In genomic region chr8:90070006-90070405, GRCm38 (mm10) we compare ENCODE assay signal across 15 mouse cellular contexts.
DNase-seq lines count a peak whose midpoint lies in the region; ATAC-seq and TF ChIP-seq lines count a peak whose summit lies in the region.
"Had no signal": no experiment of that assay in that cellular context is flagged by ENCODE, and none has a peak within 500 bp of the region (broad histone marks: within the 10 kb centered on the region; RNA-seq: fewer than 3 reads in every experiment).

No protein-coding gene starts in this region.

- H3K79me2 ChIP-seq in heart, adult 2 months (replicated peaks; ENCODE audit: control insufficient read depth, insufficient read depth, low read length), result no peaks in the 10 kb centered on the region

- TF ChIP-seq POLR2A in heart, adult 2 months (IDR thresholded peaks at IDR 0.05; ENCODE audit: insufficient read depth, low read depth, low read length), result no peak

- ATAC-seq in heart, embryonic 15.5 days (replicated peaks; ENCODE audit: insufficient number of reproducible peaks, insufficient read depth, low FRiP score, low read depth), result no peak
- ATAC-seq in stomach, embryonic 16.5 days (ENCODE audit: insufficient read depth, low FRiP score), result no peak
- ATAC-seq in stomach, postnatal 0 days (ENCODE audit: low FRiP score, low TSS enrichment), result no peak
- ATAC-seq in midbrain, embryonic 13.5 days, result no peak
- ATAC-seq: liver, embryonic 12.5 days had no signal

- no peak for DNase-seq in heart, adult 2 months
- DNase-seq in stomach, postnatal 0 days (ENCODE audit: low spot score), result no peak
- no peak for DNase-seq in kidney, adult 11 months
- DNase-seq in embryo, embryonic 10.5 days (ENCODE audit: low spot score), result no peak
- no peak for DNase-seq in ovary, postnatal 14 days (ENCODE audit: low spot score)
- DNase-seq: adrenal gland, adult 2 months; kidney, postnatal 10 days; layer of hippocampus, adult 9-11 months; lung, postnatal 10 days; right cerebral cortex, postnatal 25 days; thymus, postnatal 14 days had no signal

- TF ChIP-seq EP300 in heart, adult 2 months (IDR thresholded peaks at IDR 0.05; ENCODE audit: insufficient read depth, low read depth, low read length), result no peak
- no peak for TF ChIP-seq EP300 in stomach, postnatal 0 days (optimal IDR thresholded peaks at IDR 0.05)

- no peak overlapping the region for H3K27ac ChIP-seq in heart, embryonic 15.5 days
- H3K27ac ChIP-seq in heart, adult 2 months, result no peak overlapping the region
- H3K27ac ChIP-seq in stomach, embryonic 16.5 days (ENCODE audit: low read length), result no peak overlapping the region
- no peak overlapping the region for H3K27ac ChIP-seq in stomach, postnatal 0 days (replicated peaks)
- peak overlapping the region; percentile 86 for H3K27ac ChIP-seq in midbrain, embryonic 13.5 days
- H3K27ac ChIP-seq: liver, embryonic 12.5 days had no signal

- 66% methylated on average over 5 of the region's 5 CpGs for WGBS in heart, embryonic 15.5 days
- WGBS in heart, adult 2 months, result 63% methylated on average over 5 of the region's 5 CpGs
- 25% methylated on average over 5 of the region's 5 CpGs for WGBS in stomach, embryonic 16.5 days
- WGBS in stomach, postnatal 0 days, result 23% methylated on average over 5 of the region's 5 CpGs
- whole genome bisulfite sequencing in midbrain, embryonic 13.5 days, result 36% methylated on average over 5 of the region's 5 CpGs

- intact Hi-C loops in heart, adult 2 months (cut with DNase I), result no loop called here

- H3K9me3 ChIP-seq in heart, embryonic 15.5 days (replicated peaks), result no peaks in the 10 kb centered on the region
- no peaks in the 10 kb centered on the region for H3K9me3 ChIP-seq in stomach, embryonic 16.5 days (replicated peaks; ENCODE audit: control insufficient read depth, low read length)
- H3K9me3 ChIP-seq in stomach, postnatal 0 days (ENCODE audit: control insufficient read depth, low read length), result no peaks in the 10 kb centered on the region
- no peaks in the 10 kb centered on the region for H3K9me3 ChIP-seq in midbrain, embryonic 13.5 days
- H3K9me3 ChIP-seq: liver, embryonic 12.5 days had no signal

- peaks cover 4% of the 10 kb centered on the region for H3K4me1 ChIP-seq in heart, embryonic 15.5 days (replicated peaks)
- H3K4me1 ChIP-seq in heart, adult 2 months (ENCODE audit: control insufficient read depth, insufficient read depth, low read length), result no peaks in the 10 kb centered on the region
- H3K4me1 ChIP-seq in stomach, embryonic 16.5 days (ENCODE audit: control insufficient read depth, insufficient read depth, low read length), result peaks cover 10% of the 10 kb centered on the region
- H3K4me1 ChIP-seq in stomach, postnatal 0 days (replicated peaks; ENCODE audit: control insufficient read depth, insufficient read depth), result no peaks in the 10 kb centered on the region; the same call in none of the 2 replicates
- H3K4me1 ChIP-seq in midbrain, embryonic 13.5 days (replicated peaks), result peaks cover 30% of the 10 kb centered on the region
- H3K4me1 ChIP-seq: liver, embryonic 12.5 days had no signal

- no peak overlapping the region for H3K4me3 ChIP-seq in heart, embryonic 15.5 days
- no peak overlapping the region for H3K4me3 ChIP-seq in heart, adult 2 months
- no peak overlapping the region for H3K4me3 ChIP-seq in stomach, embryonic 16.5 days (replicated peaks; ENCODE audit: low read length)
- no peak overlapping the region for H3K4me3 ChIP-seq in stomach, postnatal 0 days (ENCODE audit: low read depth, low read length)
- H3K4me3 ChIP-seq in midbrain, embryonic 13.5 days (replicated peaks), result no peak overlapping the region
- H3K4me3 ChIP-seq: liver, embryonic 12.5 days had no signal

- H3K27me3 ChIP-seq in heart, embryonic 15.5 days, result no peaks in the 10 kb centered on the region
- H3K27me3 ChIP-seq in heart, adult 2 months (ENCODE audit: control insufficient read depth, insufficient read depth, low read length), result no peaks in the 10 kb centered on the region
- H3K27me3 ChIP-seq in stomach, embryonic 16.5 days (ENCODE audit: control insufficient read depth, insufficient read depth, low read length), result no peaks in the 10 kb centered on the region
- no peaks in the 10 kb centered on the region for H3K27me3 ChIP-seq in stomach, postnatal 0 days (ENCODE audit: control insufficient read depth, insufficient read depth, low read length)
- H3K27me3 ChIP-seq in midbrain, embryonic 13.5 days, result no peaks in the 10 kb centered on the region
- H3K27me3 ChIP-seq: liver, embryonic 12.5 days had no signal

- H3K9ac ChIP-seq in heart, embryonic 15.5 days, result no peak overlapping the region
- H3K9ac ChIP-seq in heart, adult 2 months (ENCODE audit: low read depth, low read length), result no peak overlapping the region
- H3K9ac ChIP-seq in stomach, embryonic 16.5 days (ENCODE audit: low read length), result no peak overlapping the region
- H3K9ac ChIP-seq in stomach, postnatal 0 days (ENCODE audit: low read length), result no peak overlapping the region
- H3K9ac ChIP-seq in midbrain, embryonic 13.5 days (replicated peaks), result no peak overlapping the region
- H3K9ac ChIP-seq: liver, embryonic 12.5 days had no signal

- no peak for TF ChIP-seq CTCF in heart, adult 2 months (IDR thresholded peaks at IDR 0.05)
- no peak for TF ChIP-seq CTCF in stomach, postnatal 0 days (IDR thresholded peaks at IDR 0.05; ENCODE audit: low read depth)

- no peaks in the 10 kb centered on the region for H3K36me3 ChIP-seq in heart, embryonic 15.5 days
- no peaks in the 10 kb centered on the region for H3K36me3 ChIP-seq in heart, adult 2 months (ENCODE audit: control insufficient read depth, insufficient read depth, low read length)
- H3K36me3 ChIP-seq in stomach, embryonic 16.5 days (ENCODE audit: control insufficient read depth, insufficient read depth, low read length), result no peaks in the 10 kb centered on the region
- no peaks in the 10 kb centered on the region for H3K36me3 ChIP-seq in stomach, postnatal 0 days (ENCODE audit: control insufficient read depth, insufficient read depth, low read length)
- no peaks in the 10 kb centered on the region for H3K36me3 ChIP-seq in midbrain, embryonic 13.5 days
- H3K36me3 ChIP-seq: liver, embryonic 12.5 days had no signal

- H3K4me2 ChIP-seq in heart, embryonic 15.5 days, result peak overlapping the region; percentile 50
- H3K4me2 ChIP-seq in stomach, embryonic 16.5 days (ENCODE audit: low read depth, low read length), result peak overlapping the region; percentile 19; the same call in 1 of the 2 replicates
- H3K4me2 ChIP-seq in stomach, postnatal 0 days (replicated peaks; ENCODE audit: low read depth), result no peak overlapping the region
- H3K4me2 ChIP-seq in midbrain, embryonic 13.5 days (replicated peaks), result peak overlapping the region; percentile 34; the same call in 1 of the 2 replicates
- H3K4me2 ChIP-seq: liver, embryonic 12.5 days had no signal
